Mouse (Mus musculus) lung, postnatal 0 days (tissue): ENCODE measurements around the gene Gm20388. TPM values are rescaled to one million over a fixed set of nuclear protein-coding genes. Genes with fewer than 3 reads are reported as not detected.

Experiments
- ATAC-seq: fragments of 200-750 bp; cut with Nextera tagmentation; 2 replicates; pipeline ENCODE4 v1.8.0; 2017; ENCODE audit warnings: moderate library complexity
- DNase-seq: peaks from one replicate; pipeline ENCODE4 v3.0.0-alpha.2; 2016; ENCODE audit warnings: low spot score
- H3K27ac ChIP-seq: fragments of 300-500 bp; sonication (generic); 2 replicates; pipeline ENCODE4 v1.5.1; 2014; ENCODE audit warnings: antibody characterized with exemption, mild to moderate bottlenecking, low read length, mixed read lengths
- H3K27me3 ChIP-seq: fragments of 300-500 bp; sonication (generic); replicated peaks from 2 replicates; pipeline ENCODE4 v1.6.1; 2014; ENCODE audit warnings: low read length, mixed read lengths; ENCODE audit not compliant: insufficient read depth
- H3K36me3 ChIP-seq: fragments of 300-500 bp; sonication (generic); 2 replicates; pipeline ENCODE4 v1.6.1; 2014; ENCODE audit warnings: low read length, mixed read lengths; ENCODE audit not compliant: insufficient read depth
- H3K4me1 ChIP-seq: fragments of 300-500 bp; sonication (generic); 2 replicates; pipeline ENCODE4 v1.6.1; 2014; ENCODE audit warnings: antibody characterized with exemption, low read depth, low read length, mixed read lengths; ENCODE audit not compliant: insufficient read depth
- H3K4me2 ChIP-seq: fragments of 300-500 bp; sonication (generic); replicated peaks from 2 replicates; pipeline ENCODE4 v1.6.1; 2014; ENCODE audit warnings: low read depth, mild to moderate bottlenecking, low read length, moderate library complexity, mixed read lengths
- H3K4me3 ChIP-seq: fragments of 300-500 bp; sonication (generic); 2 replicates; pipeline ENCODE4 v1.5.1; 2014; ENCODE audit warnings: low read depth, low read length
- H3K9ac ChIP-seq: fragments of 300-500 bp; sonication (generic); replicated peaks from 2 replicates; pipeline ENCODE4 v1.6.1; 2014; ENCODE audit warnings: low read depth, mild to moderate bottlenecking
- H3K9me3 ChIP-seq: fragments of 300-500 bp; sonication (generic); 2 replicates; pipeline ENCODE4 v1.6.1; 2016; ENCODE audit warnings: low read length, mixed read lengths
- CTCF ChIP-seq: IDR thresholded peaks from 2 replicates; pipeline ENCODE4 v1.5.1; 2016; ENCODE audit warnings: antibody characterized with exemption, mild to moderate bottlenecking
- EP300 ChIP-seq: IDR thresholded peaks from 2 replicates; pipeline ENCODE4 v1.6.1; 2016; ENCODE audit warnings: antibody characterized with exemption, mild to moderate bottlenecking, control low read depth
- WGBS: fragments of 180-500 bp; shearing (Covaris S2); extraction: QIAGEN DNeasy Blood & Tissue Kit; methylation state at CpG from one replicate; pipeline ENCODE4 v1.1.7; 2014; 5-methylcytosine and 5-hydroxymethylcytosine counted together
- polyA plus RNA-seq: library from polyadenylated mRNA; unstranded; fragments of >200 nt; fragmentation: Nextera tagmentation; extraction: Ambion mirVana; gene quantifications from 2 replicates; pipeline ENCODE4 v1.2.1, GENCODE M21; 2015

Gm20388 gene
- polyA plus RNA-seq, 1 experiment from 2014 or later = not detected

GRCm38 (mm10) chr8:120598579-120598978, 687.9 kb downstream of the Gm20388 start:
- Histone ChIP-seq H3K9ac (no peak overlapping the region), H3K36me3 (no peaks in the 10 kb centered on the region), H3K27ac (no peak overlapping the region), H3K27me3 (no peaks in the 10 kb centered on the region), H3K4me3 (no peak overlapping the region), H3K9me3 (no peaks in the 10 kb centered on the region), H3K4me1 (no peaks in the 10 kb centered on the region), H3K4me2 (peak overlapping the region; percentile 32)
- WGBS = 26% methylated on average over 19 of the region's 24 CpGs
- peak; percentile 44 for DNase-seq
- peak; percentile 53 for ATAC-seq
- no peak for TF ChIP-seq CTCF
- TF ChIP-seq EP300 = no peak

GRCm38 (mm10) chr8:120599504-120599903, 688.9 kb downstream of the Gm20388 start:
- 41% methylated on average over 7 of the region's 7 CpGs for WGBS
- H3K4me3 ChIP-seq = no peak overlapping the region
- H3K27ac ChIP-seq = no peak overlapping the region
- DNase-seq (peak; percentile 72), ATAC-seq (peak; percentile 32; the same call in 1 of the 2 replicates)
- no peak overlapping the region for H3K4me2 ChIP-seq
- H3K4me1 ChIP-seq = no peaks in the 10 kb centered on the region
- no peaks in the 10 kb centered on the region for H3K9me3 ChIP-seq
- H3K9ac ChIP-seq = no peak overlapping the region
- no peaks in the 10 kb centered on the region for H3K27me3 ChIP-seq
- TF ChIP-seq EP300 = no peak
- peak; percentile 81 for TF ChIP-seq CTCF
- no peaks in the 10 kb centered on the region for H3K36me3 ChIP-seq

- no peak overlapping the region for H3K27ac ChIP-seq
- 39% methylated on average over 6 of the region's 6 CpGs for WGBS
- TF ChIP-seq EP300 (no peak), CTCF (no peak)
- no peaks in the 10 kb centered on the region for H3K36me3 ChIP-seq
- H3K9me3 ChIP-seq = no peaks in the 10 kb centered on the region
- no peak overlapping the region for H3K9ac ChIP-seq
- no peak overlapping the region for H3K4me2 ChIP-seq
- H3K27me3 ChIP-seq = no peaks in the 10 kb centered on the region
- H3K4me1 ChIP-seq = no peaks in the 10 kb centered on the region
- H3K4me3 ChIP-seq = no peak overlapping the region
- ATAC-seq (no peak), DNase-seq (no peak)
Measured at GRCm38 (mm10) chr8:120602672-120603071, 692.0 kb downstream of the Gm20388 start.

- ATAC-seq = no peak
- Histone ChIP-seq H3K9me3 (no peaks in the 10 kb centered on the region), H3K27ac (no peak overlapping the region), H3K4me1 (no peaks in the 10 kb centered on the region), H3K9ac (no peak overlapping the region), H3K36me3 (no peaks in the 10 kb centered on the region), H3K27me3 (no peaks in the 10 kb centered on the region), H3K4me3 (no peak overlapping the region), H3K4me2 (no peak overlapping the region)
- WGBS = 80% methylated on average over 9 of the region's 9 CpGs
- TF ChIP-seq EP300 (no peak), CTCF (no peak)
- DNase-seq = no peak
Measured at GRCm38 (mm10) chr8:120607460-120607859, 696.8 kb downstream of the Gm20388 start.

GRCm38 (mm10) chr8:120607885-120608284, 697.2 kb downstream of the Gm20388 start:
- Histone ChIP-seq H3K36me3 (no peaks in the 10 kb centered on the region), H3K27ac (no peak overlapping the region), H3K4me2 (0 out of 2 replicates have a peak overlapping the region, but pooled peaks have one; percentile 27), H3K4me3 (no peak overlapping the region), H3K9me3 (no peaks in the 10 kb centered on the region), H3K9ac (no peak overlapping the region), H3K27me3 (no peaks in the 10 kb centered on the region), H3K4me1 (no peaks in the 10 kb centered on the region)
- TF ChIP-seq CTCF (peak; percentile 92), EP300 (no peak)
- DNase-seq (peak; percentile 77), ATAC-seq (no peak)
- WGBS = 11% methylated on average over 7 of the region's 7 CpGs

GRCm38 (mm10) chr8:120610824-120611223, 700.2 kb downstream of the Gm20388 start:
- Histone ChIP-seq H3K9ac (no peak overlapping the region), H3K9me3 (no peaks in the 10 kb centered on the region), H3K27me3 (no peaks in the 10 kb centered on the region), H3K4me2 (no peak overlapping the region), H3K4me3 (no peak overlapping the region), H3K36me3 (no peaks in the 10 kb centered on the region), H3K27ac (no peak overlapping the region), H3K4me1 (no peaks in the 10 kb centered on the region)
- WGBS = 86% methylated on average over 6 of the region's 6 CpGs
- no peak for DNase-seq
- no peak for TF ChIP-seq CTCF
- no peak for TF ChIP-seq EP300
- ATAC-seq = no peak

- 76% methylated on average over 3 of the region's 3 CpGs for WGBS
- H3K27ac ChIP-seq = no peak overlapping the region
- DNase-seq (no peak), ATAC-seq (no peak)
- no peaks in the 10 kb centered on the region for H3K9me3 ChIP-seq
- TF ChIP-seq CTCF (no peak), EP300 (no peak)
- no peak overlapping the region for H3K4me3 ChIP-seq
- H3K36me3 ChIP-seq = no peaks in the 10 kb centered on the region
- no peaks in the 10 kb centered on the region for H3K27me3 ChIP-seq
- no peaks in the 10 kb centered on the region for H3K4me1 ChIP-seq
- H3K4me2 ChIP-seq = no peak overlapping the region
- no peak overlapping the region for H3K9ac ChIP-seq
Measured at GRCm38 (mm10) chr8:120614491-120614890, 703.9 kb downstream of the Gm20388 start.
